In genomic region chr11:49613349-49613748, GRCm38 (mm10) we compare ENCODE assay signal across 12 mouse cellular contexts. TPM values are rescaled to one million over a fixed set of nuclear protein-coding genes. Genes with fewer than 3 reads are reported as not detected.
A peak's percentile ranks its signal among the peaks of the same experiment; 100 is the strongest.
DNase-seq lines count a peak whose midpoint lies in the region; ATAC-seq and TF ChIP-seq lines count a peak whose summit lies in the region.
"Had no signal": no experiment of that assay in that cellular context is flagged by ENCODE, and none has a peak within 500 bp of the region (broad histone marks: within the 10 kb centered on the region; RNA-seq: fewer than 3 reads in every experiment).

No protein-coding gene starts in this region.

- ATAC-seq in intestine, embryonic 15.5 days = peak; percentile 53; the same call in 1 of the 2 replicates
- ATAC-seq in intestine, postnatal 0 days = no peak
- no peak; the same call in 1 of the 2 replicates for ATAC-seq in heart, embryonic 15.5 days (replicated peaks; ENCODE audit: insufficient number of reproducible peaks, insufficient read depth, low FRiP score, low read depth)
- ATAC-seq in megakaryocyte progenitor cell, adult 5-6 weeks (replicated peaks; ENCODE audit: poor library complexity) = peak; percentile 62
- ATAC-seq: CD4-positive, CD25-positive, alpha-beta regulatory T cell, adult 4 months; forebrain, embryonic 16.5 days had no signal

- no peak overlapping the region for H3K4me3 ChIP-seq in intestine, embryonic 15.5 days (replicated peaks)
- H3K4me3 ChIP-seq in intestine, postnatal 0 days (ENCODE audit: low read depth, low read length) = no peak overlapping the region
- H3K4me3 ChIP-seq in heart, embryonic 15.5 days = no peak overlapping the region

- 14% methylated on average over 10 of the region's 10 CpGs for WGBS in intestine, embryonic 15.5 days
- 8% methylated on average over 10 of the region's 10 CpGs for WGBS in intestine, postnatal 0 days
- 8% methylated on average over 10 of the region's 10 CpGs for WGBS in heart, embryonic 15.5 days

- DNase-seq in kidney, postnatal 4 days = peak; percentile 51 to 67
- no peak for DNase-seq in gastrocnemius, postnatal 36 days
- no peak for DNase-seq in frontal cortex, postnatal 36 days (ENCODE audit: low spot score in 2 of 2)
- DNase-seq in frontal cortex, adult 2 months (ENCODE audit: extremely low spot score in 1 of 2, low spot score in 1 of 2) = no peak
- DNase-seq: right cerebral cortex, postnatal 14 days had no signal

- H3K9me3 ChIP-seq in intestine, embryonic 15.5 days = no peaks in the 10 kb centered on the region
- H3K9me3 ChIP-seq in intestine, postnatal 0 days (ENCODE audit: control insufficient read depth) = no peaks in the 10 kb centered on the region
- H3K9me3 ChIP-seq in heart, embryonic 15.5 days (replicated peaks) = no peaks in the 10 kb centered on the region

- H3K27me3 ChIP-seq in intestine, embryonic 15.5 days (replicated peaks) = peaks cover 30% of the 10 kb centered on the region
- H3K27me3 ChIP-seq in intestine, postnatal 0 days (replicated peaks; ENCODE audit: control insufficient read depth, insufficient read depth, low read length) = 0 out of 2 replicates have a peak, but pooled peaks cover 4% of the 10 kb centered on the region
- H3K27me3 ChIP-seq in heart, embryonic 15.5 days = peaks cover 13% of the 10 kb centered on the region

- no peaks in the 10 kb centered on the region for H3K4me1 ChIP-seq in intestine, embryonic 15.5 days (replicated peaks)
- H3K4me1 ChIP-seq in intestine, postnatal 0 days (replicated peaks; ENCODE audit: control insufficient read depth, insufficient read depth, low read length) = no peaks in the 10 kb centered on the region
- H3K4me1 ChIP-seq in heart, embryonic 15.5 days (replicated peaks) = peaks cover 27% of the 10 kb centered on the region

- no peak overlapping the region for H3K9ac ChIP-seq in intestine, embryonic 15.5 days
- H3K9ac ChIP-seq in intestine, postnatal 0 days (ENCODE audit: low read depth, low read length) = no peak overlapping the region
- no peak overlapping the region for H3K9ac ChIP-seq in heart, embryonic 15.5 days

- intact Hi-C loops in gastrocnemius, postnatal 36 days (cut with DNase I) = no loop called here

- H3K27ac ChIP-seq in intestine, embryonic 15.5 days = no peak overlapping the region
- no peak overlapping the region for H3K27ac ChIP-seq in intestine, postnatal 0 days (ENCODE audit: low read depth, low read length)
- no peak overlapping the region for H3K27ac ChIP-seq in heart, embryonic 15.5 days

- no peak overlapping the region for H3K4me2 ChIP-seq in intestine, embryonic 15.5 days (replicated peaks)
- H3K4me2 ChIP-seq in intestine, postnatal 0 days (replicated peaks; ENCODE audit: low read depth) = no peak overlapping the region
- peak overlapping the region; percentile 31 for H3K4me2 ChIP-seq in heart, embryonic 15.5 days

- no peaks in the 10 kb centered on the region for H3K36me3 ChIP-seq in intestine, embryonic 15.5 days
- H3K36me3 ChIP-seq in intestine, postnatal 0 days (ENCODE audit: control insufficient read depth, insufficient read depth) = no peaks in the 10 kb centered on the region
- no peaks in the 10 kb centered on the region for H3K36me3 ChIP-seq in heart, embryonic 15.5 days

- no peak for TF ChIP-seq CTCF in intestine, postnatal 0 days (IDR thresholded peaks at IDR 0.05; ENCODE audit: low read depth)

RNA-seq across cellular contexts. Expression of gene Flt4, which starts 4.3 kb away (rescaled TPM):
- 4.5 TPM in 2 replicates for polyA plus RNA-seq in intestine, embryonic 15.5 days (2015; fragmentation: Nextera tagmentation; extraction: Ambion mirVana)
- 3.9 and 4.0 TPM in 2 replicates for polyA plus RNA-seq in intestine, postnatal 0 days (2015; fragmentation: Nextera tagmentation; extraction: Ambion mirVana)
- 6.1 and 7.8 TPM in 2 replicates for polyA plus RNA-seq in heart, embryonic 15.5 days (2015; fragmentation: Nextera tagmentation; extraction: Ambion mirVana)
- 0.02 and 0.07 TPM in 2 replicates for total RNA-seq in megakaryocyte progenitor cell, adult 5-6 weeks (2015)
- total RNA-seq in megakaryocyte progenitor cell, adult 5-6 weeks (2017) = 0.17 and 0.24 TPM in 2 replicates
- total RNA-seq in gastrocnemius, postnatal 36 days (2021) = 1 to 10 TPM; 1.9 to 2.9 TPM
- 1.8 and 1.9 TPM in 2 replicates for polyA plus RNA-seq in frontal cortex, adult 2 months (2012; rRNA removed)
- polyA plus RNA-seq: CD4-positive, CD25-positive, alpha-beta regulatory T cell, adult 4 months had no signal

RNA-seq across cellular contexts. Expression of gene Scgb3a1, which starts 50.1 kb away (rescaled TPM):
- polyA plus RNA-seq in intestine, embryonic 15.5 days (2015; fragmentation: Nextera tagmentation; extraction: Ambion mirVana) = not detected in 2 replicates
- polyA plus RNA-seq in intestine, postnatal 0 days (2015; fragmentation: Nextera tagmentation; extraction: Ambion mirVana) = 3.2 and 4.4 TPM in 2 replicates
- 0.53 and 0.76 TPM in 2 replicates for polyA plus RNA-seq in heart, embryonic 15.5 days (2015; fragmentation: Nextera tagmentation; extraction: Ambion mirVana)
- total RNA-seq in megakaryocyte progenitor cell, adult 5-6 weeks (2015) = not detected in 2 replicates
- total RNA-seq in megakaryocyte progenitor cell, adult 5-6 weeks (2017) = not detected in 2 replicates
- not detected for total RNA-seq in gastrocnemius, postnatal 36 days (2021)
- polyA plus RNA-seq in frontal cortex, adult 2 months (2012; rRNA removed) = 0.29 and 0.50 TPM in 2 replicates
- polyA plus RNA-seq: forebrain, embryonic 16.5 days; limb, embryonic 14.5 days had no signal

RNA-seq across cellular contexts. Expression of gene Olfr1380, which starts 56.7 kb away (rescaled TPM):
- not detected in 2 replicates for polyA plus RNA-seq in intestine, embryonic 15.5 days (2015; fragmentation: Nextera tagmentation; extraction: Ambion mirVana)
- polyA plus RNA-seq in intestine, postnatal 0 days (2015; fragmentation: Nextera tagmentation; extraction: Ambion mirVana) = not detected in 2 replicates
- not detected in 2 replicates for polyA plus RNA-seq in heart, embryonic 15.5 days (2015; fragmentation: Nextera tagmentation; extraction: Ambion mirVana)
- total RNA-seq in megakaryocyte progenitor cell, adult 5-6 weeks (2015) = not detected in 2 replicates
- total RNA-seq in megakaryocyte progenitor cell, adult 5-6 weeks (2017) = not detected in 2 replicates
- not detected for total RNA-seq in gastrocnemius, postnatal 36 days (2021)
- not detected in 2 replicates for polyA plus RNA-seq in frontal cortex, adult 2 months (2012; rRNA removed)
- polyA plus RNA-seq: CD4-positive, CD25-positive, alpha-beta regulatory T cell, adult 4 months; forebrain, embryonic 16.5 days; limb, embryonic 14.5 days had no signal

Comparison
In these comparisons a context has a peak if more than half of its experiments do, and no peak if none do; other contexts are left out.
1. ATAC-seq: peak in intestine, embryonic 15.5 days (single experiment) and megakaryocyte progenitor cell, adult 5-6 weeks (single experiment); none in intestine, postnatal 0 days (single experiment) and heart, embryonic 15.5 days (single experiment).
2. DNase-seq: peak in kidney, postnatal 4 days (2 of 2); none in gastrocnemius, postnatal 36 days (0 of 2), frontal cortex, postnatal 36 days (0 of 2) and frontal cortex, adult 2 months (0 of 2).